Mouse (Mus musculus): ENCODE data around the gene Gpr83. TPM values are rescaled to one million over a fixed set of nuclear protein-coding genes. Genes with fewer than 3 reads are reported as not detected.

The Gpr83 gene
- polyA plus RNA-seq, 1 experiment from 2014 or later: 4.2 TPM

DNA sequence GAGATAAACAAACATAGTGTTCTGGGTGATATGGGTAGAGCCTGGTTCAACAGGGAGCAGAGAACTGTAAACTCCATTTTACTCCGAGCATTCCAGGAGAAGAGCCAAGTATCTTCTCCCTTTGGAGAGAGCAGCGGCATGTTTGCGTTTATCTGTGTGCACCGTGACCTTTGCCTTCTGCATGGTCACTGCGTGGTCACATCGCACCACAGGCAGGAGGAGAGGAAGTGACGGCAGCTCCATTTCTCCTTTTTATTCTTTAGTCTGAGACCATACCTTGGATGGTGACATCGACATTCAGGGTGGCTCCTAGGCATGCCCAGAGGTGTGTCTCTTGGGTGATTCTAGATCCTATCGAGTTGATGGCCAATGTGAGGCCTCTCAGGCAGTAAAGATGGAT lies 33.4 kb downstream of the Gpr83 start:
- Histone ChIP-seq H3K4me1 (ENCODE audit: control insufficient read depth, insufficient read depth, low read length) (no peaks in the 10 kb centered on the region), H3K27me3 (ENCODE audit: control insufficient read depth, insufficient read depth, low read depth, low read length) (no peaks in the 10 kb centered on the region)
- WGBS: 94% methylated on average over 9 of the region's 9 CpGs

DNA sequence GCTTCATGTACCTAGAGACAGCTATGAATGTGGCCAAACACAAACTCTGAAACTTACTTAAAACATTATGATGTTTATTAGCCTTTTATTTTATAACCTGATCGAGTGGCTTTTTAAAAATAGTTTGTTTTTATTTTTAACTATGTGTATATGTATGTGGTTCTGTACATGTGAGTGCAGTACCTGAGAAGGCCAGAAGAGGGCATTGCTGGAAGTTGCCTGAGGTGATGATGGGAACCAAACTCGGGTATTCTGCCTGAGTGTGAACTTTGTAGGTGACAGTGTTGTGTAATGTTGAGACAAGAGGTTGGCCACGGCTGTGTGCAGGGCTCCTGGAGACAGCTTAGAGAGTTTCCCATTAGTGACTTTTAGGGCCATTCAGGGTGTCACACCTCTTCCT lies 34.6 kb downstream of the Gpr83 start:
- WGBS: 81% methylated on average over 3 of the region's 3 CpGs
- no peak overlapping the region for H3K4me3 ChIP-seq (ENCODE audit: low read depth, low read length)
- H3K9me3 ChIP-seq (replicated peaks; ENCODE audit: control insufficient read depth, low read length, poor library complexity, severe bottlenecking): no peaks in the 10 kb centered on the region
- H3K27ac ChIP-seq (ENCODE audit: low read length): no peak overlapping the region
- H3K4me2 ChIP-seq (ENCODE audit: low read length): no peak overlapping the region
- no peak for ATAC-seq
- no peak overlapping the region for H3K9ac ChIP-seq (ENCODE audit: low read depth, low read length)
- no peaks in the 10 kb centered on the region for H3K4me1 ChIP-seq (ENCODE audit: control insufficient read depth, insufficient read depth, low read length)
- no peaks in the 10 kb centered on the region for H3K27me3 ChIP-seq (ENCODE audit: control insufficient read depth, insufficient read depth, low read depth, low read length)
- H3K36me3 ChIP-seq (ENCODE audit: control insufficient read depth, insufficient read depth, low read length): no peaks in the 10 kb centered on the region

More for the DNA sequence above, 33.4 kb downstream of the Gpr83 start:
- H3K36me3 ChIP-seq (ENCODE audit: control insufficient read depth, insufficient read depth, low read length): no peaks in the 10 kb centered on the region
- no peak overlapping the region for H3K9ac ChIP-seq (ENCODE audit: low read depth, low read length)
- no peak overlapping the region for H3K4me3 ChIP-seq (ENCODE audit: low read depth, low read length)
- no peaks in the 10 kb centered on the region for H3K9me3 ChIP-seq (replicated peaks; ENCODE audit: control insufficient read depth, low read length, poor library complexity, severe bottlenecking)
- no peak for ATAC-seq
- no peak overlapping the region for H3K4me2 ChIP-seq (ENCODE audit: low read length)
- H3K27ac ChIP-seq (ENCODE audit: low read length): no peak overlapping the region

GRCm38 (mm10) chr9:14895237-14895835 lies 35.3 kb downstream of the Gpr83 start:
- no peak overlapping the region for H3K27ac ChIP-seq (ENCODE audit: low read length)
- H3K4me1 ChIP-seq (ENCODE audit: control insufficient read depth, insufficient read depth, low read length): no peaks in the 10 kb centered on the region
- no peak overlapping the region for H3K4me3 ChIP-seq (ENCODE audit: low read depth, low read length)
- no peak overlapping the region for H3K9ac ChIP-seq (ENCODE audit: low read depth, low read length)
- no peak for ATAC-seq
- WGBS: 53% methylated on average over 7 of the region's 7 CpGs
- H3K9me3 ChIP-seq (replicated peaks; ENCODE audit: control insufficient read depth, low read length, poor library complexity, severe bottlenecking): no peaks in the 10 kb centered on the region
- no peaks in the 10 kb centered on the region for H3K27me3 ChIP-seq (ENCODE audit: control insufficient read depth, insufficient read depth, low read depth, low read length)
- H3K36me3 ChIP-seq (ENCODE audit: control insufficient read depth, insufficient read depth, low read length): no peaks in the 10 kb centered on the region
- H3K4me2 ChIP-seq (ENCODE audit: low read length): no peak overlapping the region

DNA sequence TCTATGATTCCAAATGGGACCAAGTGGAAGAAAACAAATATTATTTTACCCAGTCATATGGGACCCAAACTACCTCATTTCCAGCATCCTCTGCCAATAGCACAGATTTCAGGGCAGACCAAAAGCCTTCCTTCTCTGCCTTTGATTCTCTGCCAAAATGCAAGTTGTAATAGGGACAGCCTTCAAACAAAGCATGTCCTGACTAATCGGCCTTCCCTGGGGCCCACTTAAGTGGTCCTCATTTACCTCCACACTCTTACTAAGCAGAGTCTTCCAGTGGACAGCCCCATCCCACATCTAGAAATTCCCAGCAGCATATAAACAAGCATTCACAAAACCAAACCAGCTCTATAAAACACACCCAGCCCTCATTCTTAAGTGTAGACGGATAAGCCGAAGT lies 37.1 kb downstream of the Gpr83 start:
- Histone ChIP-seq H3K27ac (ENCODE audit: low read length) (no peak overlapping the region), H3K9ac (ENCODE audit: low read depth, low read length) (no peak overlapping the region), H3K27me3 (ENCODE audit: control insufficient read depth, insufficient read depth, low read depth, low read length) (no peaks in the 10 kb centered on the region), H3K9me3 (replicated peaks; ENCODE audit: control insufficient read depth, low read length, poor library complexity, severe bottlenecking) (no peaks in the 10 kb centered on the region), H3K4me1 (ENCODE audit: control insufficient read depth, insufficient read depth, low read length) (no peaks in the 10 kb centered on the region), H3K4me3 (ENCODE audit: low read depth, low read length) (no peak overlapping the region), H3K4me2 (ENCODE audit: low read length) (no peak overlapping the region), H3K36me3 (ENCODE audit: control insufficient read depth, insufficient read depth, low read length) (no peaks in the 10 kb centered on the region)
- 70% methylated on average over 3 of the region's 3 CpGs for WGBS
- ATAC-seq: no peak

DNA sequence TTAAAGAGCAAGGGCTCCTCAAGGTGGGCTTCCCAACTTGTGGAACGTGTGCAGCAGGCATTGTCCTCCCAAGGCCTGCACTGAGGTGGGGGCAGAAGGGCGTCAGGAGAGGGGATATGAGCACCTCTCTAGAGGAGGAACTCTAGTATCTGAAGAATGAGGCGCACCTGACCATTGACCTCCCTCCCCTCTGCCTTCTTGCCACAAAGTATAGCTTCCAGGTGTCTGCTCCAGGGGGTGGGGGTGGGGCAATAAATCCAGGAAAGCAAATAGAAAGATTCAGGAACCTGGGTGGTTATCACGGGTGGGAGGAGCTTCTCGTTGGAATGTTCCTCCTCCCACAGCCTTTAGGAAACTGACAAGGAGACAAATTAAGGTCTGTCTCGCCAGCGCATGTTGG lies 41.7 kb downstream of the Gpr83 start:
- H3K4me3 ChIP-seq (ENCODE audit: low read depth, low read length): no peak overlapping the region

DNA sequence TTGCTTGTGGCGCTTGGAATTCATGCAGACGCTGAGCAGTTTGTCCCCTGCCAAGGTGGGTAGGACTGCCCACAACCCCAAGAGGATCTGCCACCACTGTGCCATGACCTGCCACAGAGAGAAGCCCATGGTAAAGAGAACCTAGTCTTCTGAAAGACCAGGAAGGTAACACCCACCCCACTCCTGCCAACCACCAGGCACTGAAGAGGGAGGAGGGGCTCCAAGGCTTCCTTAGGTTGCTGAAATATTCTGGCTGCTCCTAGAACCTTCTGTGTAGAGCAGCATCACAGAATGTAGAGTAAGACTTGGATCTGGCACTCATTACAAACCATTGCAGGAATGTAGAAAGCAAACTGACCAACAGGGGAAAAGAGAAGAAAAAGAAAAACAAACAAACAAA lies 42.4 kb downstream of the Gpr83 start:
- Histone ChIP-seq H3K36me3 (ENCODE audit: control insufficient read depth, insufficient read depth, low read length) (no peaks in the 10 kb centered on the region), H3K4me3 (ENCODE audit: low read depth, low read length) (no peak overlapping the region), H3K9me3 (replicated peaks; ENCODE audit: control insufficient read depth, low read length, poor library complexity, severe bottlenecking) (no peaks in the 10 kb centered on the region), H3K9ac (ENCODE audit: low read depth, low read length) (no peak overlapping the region), H3K4me2 (ENCODE audit: low read length) (no peak overlapping the region), H3K27me3 (ENCODE audit: control insufficient read depth, insufficient read depth, low read depth, low read length) (no peaks in the 10 kb centered on the region), H3K27ac (ENCODE audit: low read length) (no peak overlapping the region), H3K4me1 (ENCODE audit: control insufficient read depth, insufficient read depth, low read length) (peaks cover 4% of the 10 kb centered on the region; the same call in 1 of the 2 replicates)
- ATAC-seq: no peak
- 95% methylated on average over 2 of the region's 2 CpGs for WGBS

More for the DNA sequence above, 41.7 kb downstream of the Gpr83 start:
- peaks cover 4% of the 10 kb centered on the region; the same call in 1 of the 2 replicates for H3K4me1 ChIP-seq (ENCODE audit: control insufficient read depth, insufficient read depth, low read length)
- H3K9me3 ChIP-seq (replicated peaks; ENCODE audit: control insufficient read depth, low read length, poor library complexity, severe bottlenecking): no peaks in the 10 kb centered on the region
- H3K9ac ChIP-seq (ENCODE audit: low read depth, low read length): no peak overlapping the region
- no peak for ATAC-seq
- 86% methylated on average over 7 of the region's 7 CpGs for WGBS
- H3K27me3 ChIP-seq (ENCODE audit: control insufficient read depth, insufficient read depth, low read depth, low read length): no peaks in the 10 kb centered on the region
- no peak overlapping the region for H3K27ac ChIP-seq (ENCODE audit: low read length)
- H3K4me2 ChIP-seq (ENCODE audit: low read length): no peak overlapping the region
- H3K36me3 ChIP-seq (ENCODE audit: control insufficient read depth, insufficient read depth, low read length): no peaks in the 10 kb centered on the region

- H3K27me3 ChIP-seq (ENCODE audit: control insufficient read depth, insufficient read depth, low read depth, low read length): no peaks in the 10 kb centered on the region
- ATAC-seq: no peak
- H3K9ac ChIP-seq (ENCODE audit: low read depth, low read length): no peak overlapping the region
- no peak overlapping the region for H3K4me3 ChIP-seq (ENCODE audit: low read depth, low read length)
- WGBS: 92% methylated on average over 3 of the region's 3 CpGs
- H3K36me3 ChIP-seq (ENCODE audit: control insufficient read depth, insufficient read depth, low read length): no peaks in the 10 kb centered on the region
- no peak overlapping the region for H3K27ac ChIP-seq (ENCODE audit: low read length)
- peaks cover 7% of the 10 kb centered on the region; the same call in 1 of the 2 replicates for H3K4me1 ChIP-seq (ENCODE audit: control insufficient read depth, insufficient read depth, low read length)
- no peaks in the 10 kb centered on the region for H3K9me3 ChIP-seq (replicated peaks; ENCODE audit: control insufficient read depth, low read length, poor library complexity, severe bottlenecking)
- no peak overlapping the region for H3K4me2 ChIP-seq (ENCODE audit: low read length)
These were observed 43.0 kb downstream of the Gpr83 start for GRCm38 (mm10) chr9:14903006-14903405.

GRCm38 (mm10) chr9:14903581-14904378 lies 43.8 kb downstream of the Gpr83 start, which contains the start of gene Izumo1r:
Gene Izumo1r, minus strand, starts transcription at chr9:14903949.
- 34% methylated on average over 11 of the region's 11 CpGs for WGBS
- no peak within 1 kb of the TSS for H3K9ac ChIP-seq (ENCODE audit: low read depth, low read length)
- peaks cover 7% of the 10 kb centered on the region; the same call in 1 of the 2 replicates for H3K4me1 ChIP-seq (ENCODE audit: control insufficient read depth, insufficient read depth, low read length)
- no peak for ATAC-seq
- no peak within 1 kb of the TSS for H3K4me2 ChIP-seq (ENCODE audit: low read length)
- H3K36me3 ChIP-seq (ENCODE audit: control insufficient read depth, insufficient read depth, low read length): no peaks in the 10 kb centered on the region
- H3K27me3 ChIP-seq (ENCODE audit: control insufficient read depth, insufficient read depth, low read depth, low read length): no peaks in the 10 kb centered on the region
- no peak within 1 kb of the TSS for H3K27ac ChIP-seq (ENCODE audit: low read length)
- no peaks in the 10 kb centered on the region for H3K9me3 ChIP-seq (replicated peaks; ENCODE audit: control insufficient read depth, low read length, poor library complexity, severe bottlenecking)
- H3K4me3 ChIP-seq (ENCODE audit: low read depth, low read length): no peak within 1 kb of the TSS

Measured in midbrain, embryonic 16.5 days (tissue).